ENCODE assay signal across 8 mouse cellular contexts in genomic region chr9:44965126-44965832, GRCm38 (mm10). TPM values are rescaled to one million over a fixed set of nuclear protein-coding genes. Genes with fewer than 3 reads are reported as not detected.
DNase-seq lines count a peak whose midpoint lies in the region; ATAC-seq lines count a peak whose summit lies in the region.

TSS of gene Ube4a (minus strand) at chr9:44965600.

- peak within 1 kb of the TSS; percentile 96 for H3K4me2 ChIP-seq in intestine, embryonic 14.5 days (ENCODE audit: low read length)

- H3K36me3 ChIP-seq in intestine, embryonic 14.5 days (ENCODE audit: control insufficient read depth, insufficient read depth, low read length) = peaks cover 25% of the 10 kb centered on the region

- H3K27ac ChIP-seq in intestine, embryonic 14.5 days (ENCODE audit: low read depth) = no peak within 1 kb of the TSS; the same call in 1 of the 2 replicates

- no peaks in the 10 kb centered on the region for H3K27me3 ChIP-seq in intestine, embryonic 14.5 days (replicated peaks; ENCODE audit: control insufficient read depth, insufficient read depth, low read length)

- H3K9ac ChIP-seq in intestine, embryonic 14.5 days (ENCODE audit: low read length) = peak within 1 kb of the TSS; percentile 71

- intact Hi-C loops in left cerebral cortex, postnatal 14 days (cut with DNase I) = loop anchor here (5.0 kb wide), 2 partner anchors 92 to 182 kb away; partner anchors contain the start of gene Mpzl3

- WGBS in intestine, embryonic 14.5 days = under 1% methylated on average over 39 of the region's 39 CpGs

- H3K4me1 ChIP-seq in intestine, embryonic 14.5 days (replicated peaks; ENCODE audit: control insufficient read depth, insufficient read depth, low read length) = peaks cover 12% of the 10 kb centered on the region

- DNase-seq in adrenal gland, adult 18-20 months (ENCODE audit: low spot score in 2 of 2) = peak; percentile 100
- DNase-seq in embryo, embryonic 11 days = peak; percentile 99
- peak; percentile 97 for DNase-seq in gastrocnemius, postnatal 25 days
- DNase-seq in intestine, embryonic 14.5 days (ENCODE audit: low spot score) = peak; percentile 100
- DNase-seq in left cerebral cortex, postnatal 14 days (ENCODE audit: low spot score in 2 of 2) = peak; percentile 99
- DNase-seq in mesoderm, embryonic 11.5 days (ENCODE audit: low read depth, low spot score) = peak; percentile 99
- peak; percentile 99 for DNase-seq in right cerebral cortex, postnatal 36 days (ENCODE audit: low spot score in 2 of 2)
- DNase-seq in yolk sac, embryonic 10.5 days (ENCODE audit: low spot score) = peak; percentile 99

- peak within 1 kb of the TSS; percentile 77 for H3K4me3 ChIP-seq in intestine, embryonic 14.5 days (ENCODE audit: low read depth, low read length)

- no peaks in the 10 kb centered on the region for H3K9me3 ChIP-seq in intestine, embryonic 14.5 days (ENCODE audit: control insufficient read depth, low read length)

- peak; percentile 95 for ATAC-seq in intestine, embryonic 14.5 days (replicated peaks; ENCODE audit: low FRiP score, low TSS enrichment, low read depth)

RNA-seq across cellular contexts. Expression of gene Ube4a, which starts in this region (rescaled TPM):
- total RNA-seq in adrenal gland, adult 18-20 months (2021) = 100 to 1,000 TPM in 1 of 2 experiments, 10 to 100 TPM in 1; 85.6 to 103 TPM
- total RNA-seq in gastrocnemius, postnatal 25 days (2021) = 10 to 100 TPM; 32.9 to 35.5 TPM
- polyA plus RNA-seq in intestine, embryonic 14.5 days (2014; fragmentation: Nextera tagmentation; extraction: Ambion mirVana) = 28.0 and 31.3 TPM in 2 replicates
- 10 to 100 TPM; 77.6 to 79.8 TPM for total RNA-seq in left cerebral cortex, postnatal 14 days (2021)
